Mouse (Mus musculus) E14TG2a.4 (cell line): ENCODE measurements around the gene Sacm1l.

Source experiments
- H3K27me3 ChIP-seq: 2 replicates; pipeline ENCODE4 v1.6.1; 2014; ENCODE audit warnings: low read length, control low read depth; ENCODE audit not compliant: insufficient read depth
- H3K36me3 ChIP-seq: 2 replicates; pipeline ENCODE4 v1.6.1; 2014; ENCODE audit warnings: low read length, control low read depth; ENCODE audit not compliant: insufficient read depth
- H3K4me1 ChIP-seq: replicated peaks from 2 replicates; pipeline ENCODE4 v1.6.1; 2014; ENCODE audit warnings: low read depth, low read length, control low read depth
- H3K4me3 ChIP-seq: replicated peaks from 2 replicates; pipeline ENCODE4 v1.5.1; 2014; ENCODE audit warnings: mild to moderate bottlenecking, low read length
- H3K9me3 ChIP-seq: 2 replicates; pipeline ENCODE4 v1.6.1; 2014; ENCODE audit warnings: low read length, control low read depth
- CTCF ChIP-seq: conservative IDR thresholded peaks from 2 replicates; pipeline ENCODE4 v1.5.1; 2014; ENCODE audit warnings: low read length
- NANOG ChIP-seq: IDR thresholded peaks from 2 replicates; pipeline ENCODE4 v1.6.1; 2014; ENCODE audit warnings: borderline replicate concordance, low read length, mixed read lengths
- POU5F1 ChIP-seq: IDR thresholded peaks from 2 replicates; pipeline ENCODE4 v1.6.1; 2014; ENCODE audit warnings: low read length, borderline replicate concordance

Gene Sacm1l

GRCm38 (mm10) chr9:123530566-123531130 is 1.1 kb downstream of the Sacm1l start:
- H3K36me3 ChIP-seq = no peaks in the 10 kb centered on the region
- no peaks in the 10 kb centered on the region for H3K9me3 ChIP-seq
- H3K27me3 ChIP-seq = no peaks in the 10 kb centered on the region
- peaks cover 19% of the 10 kb centered on the region for H3K4me1 ChIP-seq
- TF ChIP-seq NANOG (no peak), CTCF (no peak), POU5F1 (no peak)
- peak overlapping the region; percentile 99 for H3K4me3 ChIP-seq

- H3K9me3 ChIP-seq = no peaks in the 10 kb centered on the region
- peaks cover 19% of the 10 kb centered on the region for H3K4me1 ChIP-seq
- no peaks in the 10 kb centered on the region for H3K27me3 ChIP-seq
- no peak for TF ChIP-seq POU5F1
- no peak for TF ChIP-seq NANOG
- TF ChIP-seq CTCF = no peak
- no peaks in the 10 kb centered on the region for H3K36me3 ChIP-seq
- H3K4me3 ChIP-seq = no peak overlapping the region
Measured at GRCm38 (mm10) chr9:123531234-123531633, 1.7 kb downstream of the Sacm1l start.

GRCm38 (mm10) chr9:123536613-123537012 is 7.1 kb downstream of the Sacm1l start:
- H3K36me3 ChIP-seq = no peaks in the 10 kb centered on the region
- H3K27me3 ChIP-seq = no peaks in the 10 kb centered on the region
- TF ChIP-seq CTCF = no peak
- TF ChIP-seq NANOG = no peak
- no peak for TF ChIP-seq POU5F1
- H3K9me3 ChIP-seq = no peaks in the 10 kb centered on the region
- no peaks in the 10 kb centered on the region for H3K4me1 ChIP-seq
- H3K4me3 ChIP-seq = no peak overlapping the region

GRCm38 (mm10) chr9:123538189-123538588 is 8.6 kb downstream of the Sacm1l start:
- H3K4me3 ChIP-seq = no peak overlapping the region
- H3K4me1 ChIP-seq = no peaks in the 10 kb centered on the region
- H3K27me3 ChIP-seq = no peaks in the 10 kb centered on the region
- TF ChIP-seq POU5F1 (no peak), NANOG (no peak), CTCF (no peak)
- H3K36me3 ChIP-seq = no peaks in the 10 kb centered on the region
- H3K9me3 ChIP-seq = no peaks in the 10 kb centered on the region

- Histone ChIP-seq H3K9me3 (no peaks in the 10 kb centered on the region), H3K27me3 (no peaks in the 10 kb centered on the region), H3K4me1 (no peaks in the 10 kb centered on the region), H3K36me3 (0 out of 2 replicates have a peak, but pooled peaks cover 2% of the 10 kb centered on the region), H3K4me3 (no peak overlapping the region)
- TF ChIP-seq POU5F1 = no peak
- TF ChIP-seq NANOG = no peak
- no peak for TF ChIP-seq CTCF
Measured at GRCm38 (mm10) chr9:123539093-123539492, 9.5 kb downstream of the Sacm1l start.

GRCm38 (mm10) chr9:123539823-123540222 is 10.3 kb downstream of the Sacm1l start:
- no peaks in the 10 kb centered on the region for H3K27me3 ChIP-seq
- no peak overlapping the region for H3K4me3 ChIP-seq
- TF ChIP-seq POU5F1 (no peak), CTCF (no peak), NANOG (no peak)
- H3K4me1 ChIP-seq = no peaks in the 10 kb centered on the region
- 0 out of 2 replicates have a peak, but pooled peaks cover 2% of the 10 kb centered on the region for H3K36me3 ChIP-seq
- no peaks in the 10 kb centered on the region for H3K9me3 ChIP-seq

GRCm38 (mm10) chr9:123554599-123554998 is 25.0 kb downstream of the Sacm1l start:
- peaks cover 48% of the 10 kb centered on the region for H3K36me3 ChIP-seq

GRCm38 (mm10) chr9:123577360-123578192 is 48.0 kb downstream of the Sacm1l start:
- Histone ChIP-seq H3K4me1 (peaks cover 7% of the 10 kb centered on the region), H3K36me3 (peaks cover 13% of the 10 kb centered on the region; the same call in 1 of the 2 replicates), H3K9me3 (no peaks in the 10 kb centered on the region), H3K4me3 (no peak overlapping the region), H3K27me3 (no peaks in the 10 kb centered on the region)
- TF ChIP-seq CTCF (no peak), NANOG (no peak), POU5F1 (no peak)

More at GRCm38 (mm10) chr9:123554599-123554998, 25.0 kb downstream of the Sacm1l start:
- H3K9me3 ChIP-seq = no peaks in the 10 kb centered on the region
- H3K4me3 ChIP-seq = no peak overlapping the region
- no peaks in the 10 kb centered on the region for H3K27me3 ChIP-seq
- peaks cover 21% of the 10 kb centered on the region for H3K4me1 ChIP-seq
- peak; percentile 35; the same call in 1 of the 2 replicates for TF ChIP-seq NANOG
- no peak for TF ChIP-seq POU5F1
